Mouse (Mus musculus): ENCODE data around the gene Rxrg.
A peak's percentile ranks its signal among the peaks of the same experiment; 100 is the strongest.

Gene Rxrg

GRCm38 (mm10) chr1:167644866-167645537 lies 46.8 kb downstream of the Rxrg start:
- DNase-seq (ENCODE audit: low spot score), result peak; percentile 71

DNA sequence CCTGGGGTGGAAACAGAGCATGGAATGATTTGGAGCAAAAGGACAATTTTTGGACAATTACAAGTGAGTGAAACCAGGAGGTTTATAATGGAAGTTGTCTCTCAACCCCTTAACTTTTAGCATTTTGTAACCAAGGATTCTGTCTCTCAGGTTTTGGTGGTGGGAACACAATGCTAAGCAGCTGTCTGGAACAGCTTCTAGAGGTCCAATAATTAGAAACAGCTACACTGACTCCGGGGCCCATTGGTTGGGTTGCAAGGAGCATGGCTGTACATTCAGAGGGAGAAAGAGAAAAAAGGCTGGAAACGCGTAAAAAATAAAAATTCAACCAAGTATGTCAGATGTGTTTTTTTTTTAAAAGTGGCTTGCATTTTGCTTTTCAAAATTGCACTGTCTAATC lies 50.5 kb downstream of the Rxrg start:
- no peak for DNase-seq (ENCODE audit: low spot score)

DNA sequence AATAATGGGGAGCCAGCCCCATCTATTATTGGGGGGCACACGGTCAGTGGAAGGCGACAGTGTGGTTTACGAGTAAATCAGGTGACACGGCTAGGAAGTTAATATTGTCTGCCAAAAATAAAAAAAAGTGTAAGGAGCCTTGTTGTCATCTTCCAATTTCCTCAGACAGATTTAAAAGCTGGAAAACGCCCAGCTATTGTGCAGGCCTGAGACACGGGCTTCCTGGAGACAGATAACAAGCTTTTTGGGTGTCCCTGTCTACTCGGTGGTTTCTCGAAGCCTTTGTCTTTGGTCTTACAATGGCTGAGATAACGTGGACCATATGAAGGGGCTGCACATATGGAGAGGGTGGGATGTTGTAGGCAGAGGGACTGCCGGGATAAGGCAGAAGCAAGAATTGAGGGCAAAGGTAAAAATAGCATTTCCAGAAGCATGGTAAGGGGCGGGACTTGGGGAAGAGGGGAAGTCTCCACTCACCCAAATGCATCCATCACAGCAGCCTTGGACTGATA lies 51.0 kb downstream of the Rxrg start:
- DNase-seq (ENCODE audit: low spot score), result no peak

DNA sequence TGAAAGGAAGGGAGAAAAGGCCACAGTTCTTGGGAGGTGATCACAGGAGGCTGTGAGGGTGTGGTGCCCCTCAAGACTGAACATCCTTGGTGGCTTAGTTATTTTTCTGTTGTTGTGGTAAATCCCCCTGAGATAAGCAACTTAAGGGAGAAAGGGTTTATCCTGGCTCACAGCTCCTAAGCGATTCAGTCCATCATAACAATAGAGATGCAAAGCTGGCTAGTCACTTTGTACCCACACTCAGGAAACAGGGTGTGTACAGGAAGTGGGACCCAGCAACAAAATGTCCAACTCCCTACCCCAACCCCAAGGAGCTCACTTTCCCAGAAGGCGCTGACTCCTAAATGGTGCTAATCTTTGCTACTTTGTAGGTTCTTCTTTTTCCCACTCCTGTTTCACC lies 54.2 kb downstream of the Rxrg start:
- no peak for DNase-seq (ENCODE audit: low spot score)

DNA sequence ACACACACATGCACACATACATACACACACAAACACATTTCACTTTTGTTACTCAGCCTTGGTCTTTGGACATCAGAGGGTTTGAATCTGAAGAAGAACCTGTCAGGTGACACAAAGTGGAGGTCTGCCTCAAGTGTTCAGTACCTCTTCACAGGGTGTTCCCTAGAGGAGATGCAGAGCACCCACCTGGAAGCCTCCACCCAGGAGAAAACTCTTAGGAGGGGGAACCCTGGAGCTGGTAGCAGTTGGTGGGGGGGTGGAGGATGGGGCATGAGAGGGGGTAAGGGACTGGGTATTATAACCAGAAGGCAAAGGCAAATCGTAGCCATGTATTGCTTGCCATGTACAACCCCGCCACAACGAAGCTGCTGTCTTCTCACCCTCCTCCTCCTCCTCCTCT lies 60.9 kb downstream of the Rxrg start:
- DNase-seq (ENCODE audit: low spot score), result no peak

DNA sequence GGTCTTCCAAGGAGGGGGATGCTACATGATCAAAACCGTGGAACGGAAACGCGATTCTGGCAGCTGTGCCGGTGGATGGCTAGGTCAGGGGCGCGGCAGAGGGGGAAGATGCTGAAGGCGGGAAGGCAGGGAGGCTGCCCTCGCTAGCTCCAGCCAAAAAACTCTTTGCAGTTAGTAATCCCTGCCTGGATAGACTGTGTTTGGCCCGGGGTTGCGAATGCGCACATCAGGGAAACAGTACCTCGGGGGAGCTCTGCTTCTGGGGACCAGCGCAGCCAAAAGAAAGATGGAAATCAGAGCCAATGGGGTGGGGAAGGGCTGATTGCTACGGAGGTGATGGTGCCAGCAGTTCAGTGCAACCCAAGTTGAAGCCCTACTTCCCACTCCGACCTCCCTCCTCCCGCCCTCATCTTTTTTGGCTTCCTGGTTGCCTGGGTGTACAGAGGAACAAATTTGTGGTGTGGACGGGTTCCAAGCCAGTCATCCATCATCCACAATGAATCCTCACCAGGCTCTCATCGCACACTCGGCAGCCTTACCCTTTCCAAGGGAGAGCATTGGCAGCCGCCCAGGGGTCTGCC lies 62.4 kb downstream of the Rxrg start:
- DNase-seq (ENCODE audit: low spot score), result peak; percentile 27

DNA sequence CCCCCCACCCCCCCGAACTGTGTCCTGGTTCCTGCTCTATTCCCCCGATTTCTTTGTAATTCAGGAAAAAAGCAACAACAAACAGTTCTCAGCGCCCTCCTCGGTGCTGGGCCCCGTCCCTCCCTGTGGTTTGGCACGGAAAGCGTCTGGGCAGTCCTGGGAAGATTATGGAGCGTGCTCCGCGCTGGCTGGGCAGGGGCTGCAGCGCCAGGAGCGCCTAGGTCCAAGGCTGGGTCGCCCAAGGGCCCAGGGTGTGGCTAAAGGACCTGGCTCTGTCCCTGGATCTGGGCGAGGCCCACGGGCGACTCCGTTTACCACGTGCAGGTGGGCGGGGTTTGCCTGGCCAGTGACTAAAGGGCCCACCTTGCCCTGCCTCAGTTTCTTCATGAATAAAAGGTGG lies 62.9 kb downstream of the Rxrg start:
- no peak for DNase-seq (ENCODE audit: low spot score)

- DNase-seq (ENCODE audit: low spot score), result no peak
These were observed 65.0 kb downstream of the Rxrg start for GRCm38 (mm10) chr1:167663136-167663535.

DNA sequence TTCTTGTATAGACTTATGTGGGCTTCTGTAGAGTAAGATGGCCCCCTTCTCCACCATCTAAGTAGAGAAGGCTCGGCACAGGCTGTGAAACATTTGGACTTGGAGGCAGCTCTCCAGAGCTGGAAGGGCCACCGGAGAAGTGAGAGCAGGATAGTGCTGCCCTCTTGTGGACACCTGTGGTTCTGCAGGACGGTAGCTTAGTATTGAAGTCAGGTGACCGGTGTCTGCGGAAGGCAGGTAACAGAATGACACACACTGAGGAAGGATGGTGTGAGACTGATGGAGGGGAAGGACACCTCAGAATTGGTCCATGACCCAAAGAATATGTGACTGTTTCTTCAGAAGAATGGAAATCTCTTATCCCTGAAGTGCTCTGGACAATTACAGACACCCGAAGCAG lies 71.6 kb downstream of the Rxrg start:
- peak; percentile 4 for DNase-seq (ENCODE audit: low spot score)

DNA sequence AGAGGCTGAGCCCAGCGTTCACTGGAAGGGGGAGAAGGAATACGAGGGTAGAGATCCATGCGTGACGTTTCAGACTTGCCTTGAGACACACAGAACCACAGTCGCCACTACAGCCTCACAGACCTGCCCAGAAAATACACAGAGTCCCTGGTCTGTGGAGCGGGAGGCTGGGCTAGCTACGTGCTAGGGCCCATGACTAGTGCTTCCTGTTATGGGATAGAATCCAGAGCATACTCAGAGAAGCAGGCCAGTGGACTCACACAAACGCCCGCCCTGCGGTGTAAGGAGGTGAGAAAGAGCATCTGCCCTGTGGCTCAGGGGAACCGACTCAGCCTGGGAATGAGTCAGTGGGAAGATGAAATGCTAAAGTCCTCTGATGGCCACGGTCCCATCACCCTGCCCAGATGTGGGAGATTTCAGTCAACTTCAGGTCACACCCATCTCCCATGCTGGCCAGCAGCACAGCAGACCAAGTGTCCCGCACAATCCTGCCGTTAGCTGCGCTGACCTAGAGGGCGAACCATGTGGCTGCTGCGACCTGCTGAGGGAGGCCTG lies 74.3 kb downstream of the Rxrg start:
- DNase-seq (ENCODE audit: low spot score), result no peak

DNA sequence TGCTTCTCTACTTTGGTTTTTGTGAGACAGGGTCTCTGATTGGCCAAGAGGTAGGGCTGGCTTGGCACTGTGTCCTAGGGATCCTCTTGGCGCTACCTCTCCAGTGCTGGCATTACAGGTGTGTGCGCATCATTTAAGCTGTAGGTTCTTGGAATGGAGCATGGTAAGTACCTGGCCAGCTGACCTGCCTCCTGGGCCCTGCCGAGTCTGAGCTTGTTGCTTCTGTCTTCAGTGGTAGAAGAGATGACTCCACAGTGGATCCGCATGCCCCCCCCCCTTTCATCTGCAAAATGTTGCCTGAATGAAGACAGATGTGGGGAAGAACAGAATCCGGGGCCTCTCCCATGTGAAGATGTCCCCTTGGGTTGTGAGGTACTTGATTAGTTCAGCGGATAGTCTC lies 80.9 kb downstream of the Rxrg start:
- DNase-seq (ENCODE audit: low spot score), result no peak

GRCm38 (mm10) chr1:167688001-167688346 lies 89.8 kb downstream of the Rxrg start:
- no peak for DNase-seq (ENCODE audit: low spot score)

DNA sequence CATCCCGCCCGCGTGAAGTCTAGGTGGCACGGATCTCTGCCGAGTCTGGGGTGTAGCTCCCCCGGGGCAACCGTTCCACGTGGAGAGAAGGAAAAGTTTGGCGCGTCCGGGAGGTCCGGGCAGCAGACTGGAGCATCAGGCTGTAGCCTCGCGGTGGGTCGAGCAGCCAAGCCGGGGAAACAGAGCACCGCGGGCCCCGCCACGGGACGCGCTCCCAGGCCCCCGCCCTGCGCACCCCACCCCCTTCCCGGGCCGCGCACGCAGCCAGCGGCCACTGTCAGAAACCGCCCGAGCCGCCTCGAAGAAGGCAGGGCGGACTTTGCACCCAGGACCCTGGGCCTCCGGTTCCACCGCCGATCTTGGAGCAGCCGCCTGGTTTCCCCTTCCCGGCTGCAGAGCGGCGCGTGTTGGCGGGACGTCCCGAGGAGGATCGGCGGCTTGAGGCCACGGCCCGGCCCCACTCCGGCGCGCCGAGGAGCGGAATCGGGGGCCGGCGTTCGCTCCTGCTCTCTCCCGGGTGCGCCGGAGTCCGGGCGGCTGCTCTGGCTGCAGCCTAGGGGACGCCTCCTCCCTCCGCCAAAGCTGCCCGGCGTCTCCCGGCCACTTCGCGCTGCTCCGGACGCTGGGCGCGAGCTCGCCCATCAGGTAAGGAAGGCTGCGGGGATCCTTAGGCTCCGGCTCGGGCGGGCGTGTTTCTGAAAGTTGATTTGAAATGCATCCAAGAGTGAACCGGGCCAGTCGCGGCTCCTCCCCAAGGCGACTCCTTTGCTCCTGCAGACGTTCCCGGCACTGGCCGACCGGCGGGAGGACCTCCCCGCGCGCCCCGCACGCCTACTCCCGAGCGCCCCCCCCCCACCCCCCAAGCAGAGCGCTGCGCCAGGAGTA lies 90.4 kb downstream of the Rxrg start:
- DNase-seq (ENCODE audit: low spot score), result no peak

DNA sequence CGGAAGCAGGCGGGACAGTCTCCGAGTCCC lies 90.9 kb downstream of the Rxrg start, which contains the start of gene Lmx1a:
Gene Lmx1a (plus strand): TSS at position 6 of the 30 bp plus-strand sequence.
- DNase-seq (ENCODE audit: low spot score), result no peak
